Comparison of ENCODE assay signal across 11 mouse cellular contexts in the genomic region with DNA sequence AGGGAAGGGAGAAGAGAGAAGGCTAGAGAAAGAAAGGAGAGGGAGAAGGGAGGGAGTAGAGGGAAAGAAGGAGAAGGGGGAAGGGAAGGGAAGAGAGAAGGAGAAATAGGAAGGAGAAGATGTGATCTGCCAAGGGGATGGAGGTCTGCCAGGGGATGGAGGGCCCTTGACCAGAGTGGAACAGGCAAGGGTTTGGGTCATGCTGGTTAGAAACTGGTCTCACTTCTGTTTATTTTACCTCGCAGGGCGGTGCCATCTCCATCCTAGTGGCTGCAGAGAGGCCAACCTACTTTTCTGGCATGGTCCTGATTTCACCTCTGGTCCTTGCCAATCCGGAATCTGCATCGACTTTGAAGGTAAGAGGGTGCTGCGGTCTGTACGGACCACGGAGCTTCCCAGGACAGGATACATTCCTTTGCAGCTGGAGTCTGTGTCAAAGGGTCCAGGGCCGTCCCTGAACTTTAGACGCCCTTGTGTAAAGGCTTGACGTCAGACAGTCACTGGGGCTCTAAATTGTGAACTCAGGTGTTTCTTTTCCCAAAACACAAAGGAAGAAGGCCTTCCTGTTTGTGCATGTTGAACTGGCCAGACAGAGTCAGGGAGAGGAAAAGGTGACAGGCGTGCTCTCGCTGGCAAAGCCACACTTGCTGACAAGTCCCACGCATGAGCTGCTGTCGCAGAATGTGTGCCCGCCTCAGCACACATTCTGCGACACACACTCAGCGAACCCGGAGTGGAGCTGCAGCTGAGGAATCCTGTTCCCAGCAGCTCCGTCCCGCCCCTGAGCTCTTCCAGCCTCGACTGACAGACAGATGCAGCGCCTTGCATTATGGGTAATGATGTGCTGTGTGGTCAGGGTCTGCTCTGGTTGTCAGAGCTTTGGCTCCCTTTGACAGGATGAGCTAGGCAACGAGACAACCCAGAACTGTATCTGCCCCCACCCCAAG. TPM values are rescaled to one million over a fixed set of nuclear protein-coding genes. Genes with fewer than 3 reads are reported as not detected.
DNase-seq lines count a peak whose midpoint lies in the region; ATAC-seq and TF ChIP-seq lines count a peak whose summit lies in the region.
"Had no signal": no experiment of that assay in that cellular context is flagged by ENCODE, and none has a peak within 500 bp of the region (broad histone marks: within the 10 kb centered on the region; RNA-seq: fewer than 3 reads in every experiment).

No protein-coding gene starts in this region.

- no peaks in the 10 kb centered on the region for H3K27me3 ChIP-seq in liver, postnatal 0 days (ENCODE audit: insufficient read depth, low read length)
- no peaks in the 10 kb centered on the region for H3K27me3 ChIP-seq in liver, embryonic 11.5 days (replicated peaks; ENCODE audit: control insufficient read depth, insufficient read depth, low read length)
- no peaks in the 10 kb centered on the region for H3K27me3 ChIP-seq in heart, embryonic 15.5 days
- H3K27me3 ChIP-seq: midbrain, embryonic 12.5 days; Patski had no signal

- no peak for DNase-seq in frontal cortex, postnatal 25 days (ENCODE audit: low spot score in 2 of 2)
- DNase-seq in liver, postnatal 0 days = no peak
- DNase-seq in liver, embryonic 11.5 days (ENCODE audit: low spot score) = no peak
- DNase-seq in embryo, embryonic 9.5 days (ENCODE audit: extremely low spot score) = no peak
- DNase-seq: gastrocnemius, postnatal 36 days had no signal

- H3K4me1 ChIP-seq in liver, postnatal 0 days (ENCODE audit: insufficient read depth) = peaks cover 14% of the 10 kb centered on the region
- 0 out of 2 replicates have a peak, but pooled peaks cover 6% of the 10 kb centered on the region for H3K4me1 ChIP-seq in liver, embryonic 11.5 days (replicated peaks; ENCODE audit: control insufficient read depth, insufficient read depth, low read length)
- peaks cover 28% of the 10 kb centered on the region for H3K4me1 ChIP-seq in heart, embryonic 15.5 days (replicated peaks)
- peaks cover 39% of the 10 kb centered on the region for H3K4me1 ChIP-seq in olfactory bulb, adult 2 months (ENCODE audit: control insufficient read depth, insufficient read depth, low read length)

- peak; percentile 34; the same call in 1 of the 2 replicates for ATAC-seq in frontal cortex, adult (ENCODE audit: low TSS enrichment)
- peak; percentile 64 for ATAC-seq in liver, postnatal 0 days
- ATAC-seq in liver, embryonic 11.5 days (replicated peaks; ENCODE audit: low FRiP score) = no peak; the same call in 1 of the 2 replicates
- ATAC-seq in heart, embryonic 15.5 days (replicated peaks; ENCODE audit: insufficient number of reproducible peaks, insufficient read depth, low FRiP score, low read depth) = 0 out of 2 replicates have a peak, but pooled peaks have one; percentile 9
- no peak for ATAC-seq in inflammation-experienced regulatory T-cells, adult 6 months
- ATAC-seq: Patski had no signal

- no peak overlapping the region for H3K4me2 ChIP-seq in liver, postnatal 0 days (ENCODE audit: low read depth, low read length)
- H3K4me2 ChIP-seq in liver, embryonic 11.5 days = no peak overlapping the region
- no peak overlapping the region for H3K4me2 ChIP-seq in heart, embryonic 15.5 days
- H3K4me2 ChIP-seq: midbrain, embryonic 12.5 days had no signal

- 73% methylated on average over 23 of the region's 23 CpGs for WGBS in liver, postnatal 0 days (ENCODE audit: insufficient replicate concordance)
- WGBS in liver, embryonic 11.5 days = 69% methylated on average over 23 of the region's 23 CpGs
- WGBS in heart, embryonic 15.5 days = 45% methylated on average over 23 of the region's 23 CpGs
- WGBS in olfactory bulb, adult 2 months = 59% methylated on average over 23 of the region's 23 CpGs

- TF ChIP-seq CTCF in liver, postnatal 0 days (IDR thresholded peaks at IDR 0.05; ENCODE audit: low read depth) = no peak
- no peak for TF ChIP-seq CTCF in olfactory bulb, adult 2 months (IDR thresholded peaks at IDR 0.05; ENCODE audit: insufficient read depth, low read depth, low read length)

- no peak for TF ChIP-seq EP300 in liver, postnatal 0 days (IDR thresholded peaks at IDR 0.05; ENCODE audit: low read depth)

- no peak overlapping the region for H3K9ac ChIP-seq in liver, postnatal 0 days (replicated peaks)
- H3K9ac ChIP-seq in liver, embryonic 11.5 days (ENCODE audit: low read depth, low read length) = no peak overlapping the region
- H3K9ac ChIP-seq in heart, embryonic 15.5 days = no peak overlapping the region
- H3K9ac ChIP-seq: midbrain, embryonic 12.5 days had no signal

- H3K4me3 ChIP-seq in liver, postnatal 0 days (ENCODE audit: low read depth, low read length) = no peak overlapping the region
- no peak overlapping the region for H3K4me3 ChIP-seq in liver, embryonic 11.5 days (ENCODE audit: low read depth, low read length)
- no peak overlapping the region for H3K4me3 ChIP-seq in heart, embryonic 15.5 days
- no peak overlapping the region for H3K4me3 ChIP-seq in olfactory bulb, adult 2 months (ENCODE audit: insufficient read depth, low read depth, low read length)
- H3K4me3 ChIP-seq: midbrain, embryonic 12.5 days had no signal

- no peaks in the 10 kb centered on the region for H3K9me3 ChIP-seq in liver, postnatal 0 days (ENCODE audit: low read length)
- no peaks in the 10 kb centered on the region for H3K9me3 ChIP-seq in liver, embryonic 11.5 days (ENCODE audit: control insufficient read depth, low read length)
- no peaks in the 10 kb centered on the region for H3K9me3 ChIP-seq in heart, embryonic 15.5 days (replicated peaks)
- H3K9me3 ChIP-seq: midbrain, embryonic 12.5 days had no signal

- peaks cover 6% of the 10 kb centered on the region; the same call in 1 of the 2 replicates for H3K36me3 ChIP-seq in liver, postnatal 0 days (replicated peaks; ENCODE audit: insufficient read depth, low read length)
- H3K36me3 ChIP-seq in liver, embryonic 11.5 days (ENCODE audit: control insufficient read depth, insufficient read depth, low read length) = no peaks in the 10 kb centered on the region
- H3K36me3 ChIP-seq in heart, embryonic 15.5 days = no peaks in the 10 kb centered on the region
- H3K36me3 ChIP-seq: midbrain, embryonic 12.5 days had no signal

- TF ChIP-seq POLR2A in olfactory bulb, adult 2 months (IDR thresholded peaks at IDR 0.05; ENCODE audit: insufficient read depth, low read depth, low read length) = no peak

- H3K27ac ChIP-seq in liver, postnatal 0 days (ENCODE audit: low read depth) = no peak overlapping the region
- H3K27ac ChIP-seq in liver, embryonic 11.5 days (ENCODE audit: low read depth, low read length) = no peak overlapping the region
- 0 out of 2 replicates have a peak overlapping the region, but pooled peaks have one; percentile 9 for H3K27ac ChIP-seq in heart, embryonic 15.5 days
- H3K27ac ChIP-seq in olfactory bulb, adult 2 months (ENCODE audit: insufficient read depth, low read depth, low read length) = 0 out of 2 replicates have a peak overlapping the region, but pooled peaks have one; percentile 16
- H3K27ac ChIP-seq: midbrain, embryonic 12.5 days had no signal

RNA-seq across cellular contexts. Expression of a gene that starts 32.4 kb away (rescaled TPM):
- 36.2 and 39.1 TPM in 2 replicates for polyA plus RNA-seq in liver, postnatal 0 days (2015; fragmentation: Nextera tagmentation; extraction: Ambion mirVana)
- polyA plus RNA-seq in liver, embryonic 11.5 days (2014; fragmentation: Nextera tagmentation; extraction: Ambion mirVana) = 24.9 and 26.7 TPM in 2 replicates
- 21.7 and 27.3 TPM in 2 replicates for polyA plus RNA-seq in heart, embryonic 15.5 days (2015; fragmentation: Nextera tagmentation; extraction: Ambion mirVana)
- polyA plus RNA-seq in olfactory bulb, adult 2 months (2012; ENCODE audit: insufficient read depth, insufficient read length, low replicate concordance, missing spikeins) = not detected in 2 replicates
- 10 to 100 TPM; 39.2 to 72.4 (median 62.7) TPM for polyA plus RNA-seq in inflammation-experienced regulatory T-cells, adult 6 months (2017; shearing (Covaris generic))

Comparison
In these comparisons a context has a peak if more than half of its experiments do, and no peak if none do; other contexts are left out.
1. ATAC-seq: peak in frontal cortex, adult (single experiment), liver, postnatal 0 days (single experiment) and heart, embryonic 15.5 days (single experiment); none in liver, embryonic 11.5 days (single experiment) and inflammation-experienced regulatory T-cells, adult 6 months (single experiment).
2. H3K27ac ChIP-seq: peak in heart, embryonic 15.5 days (single experiment) and olfactory bulb, adult 2 months (single experiment); none in liver, postnatal 0 days (single experiment) and liver, embryonic 11.5 days (single experiment).
3. RNA of a gene that starts 32.4 kb away (polyA plus RNA-seq): 39.2 to 72.4 TPM in inflammation-experienced regulatory T-cells, adult 6 months, 36.2 to 39.1 TPM in liver, postnatal 0 days, 24.9 to 26.7 TPM in liver, embryonic 11.5 days and 21.7 to 27.3 TPM in heart, embryonic 15.5 days; not detected in olfactory bulb, adult 2 months; every median in the first group is over 10 times any median in the second.